Mouse (Mus musculus): Measurements from ENCODE around the gene Fxyd4. TPM values are rescaled to one million over a fixed set of nuclear protein-coding genes. Genes with fewer than 3 reads are reported as not detected.

Fxyd4 gene
- polyA plus RNA-seq, 1 experiment from 2014 or later, result 0.47 TPM

DNA sequence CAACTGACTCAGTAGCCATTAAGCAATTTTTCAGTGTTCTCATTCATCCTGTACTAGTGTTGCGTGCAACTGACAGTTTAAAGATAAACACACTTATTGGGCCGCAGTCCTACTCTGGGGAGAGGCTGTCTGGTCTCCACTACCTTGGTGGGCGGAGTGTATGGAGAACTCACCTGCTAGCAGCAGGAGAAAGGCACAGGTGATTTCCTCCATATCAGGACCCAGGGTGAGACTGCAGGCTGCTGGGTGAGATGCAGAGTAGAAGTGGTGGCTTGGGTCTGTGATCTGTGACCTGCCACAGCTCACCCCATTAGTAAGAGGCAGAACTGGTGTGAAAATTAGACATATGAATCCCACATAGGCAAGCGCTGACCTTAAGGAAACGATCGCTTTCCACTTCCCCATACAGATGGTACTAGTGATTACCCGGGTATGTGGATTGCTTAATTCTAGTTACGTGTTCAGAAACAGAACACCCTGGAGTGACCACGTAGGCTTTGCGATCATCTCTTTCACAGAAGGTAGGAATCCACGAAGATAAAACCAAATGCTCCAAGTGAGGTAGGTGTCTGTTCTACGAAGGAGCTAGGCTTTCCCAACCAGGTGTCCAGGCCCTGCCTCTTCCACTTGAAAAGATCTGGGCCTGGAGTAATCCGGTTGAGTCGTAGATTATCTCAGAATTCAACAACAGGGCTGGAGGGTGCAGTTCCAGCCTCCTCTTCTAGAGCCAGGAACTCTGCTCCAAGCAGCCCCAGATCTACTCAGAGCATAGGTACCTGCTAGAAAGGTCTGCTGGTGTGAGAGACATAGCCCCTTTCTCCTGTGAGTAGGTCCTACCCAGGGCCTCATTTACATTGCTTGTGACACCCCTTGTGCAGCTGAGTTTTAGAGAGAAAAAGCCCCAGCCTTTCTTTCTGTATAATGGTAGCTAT lies 1.5 kb downstream of the Fxyd4 start:
- Histone ChIP-seq H3K36me3 (replicated peaks) (no peaks in the 10 kb centered on the region), H3K4me1 (replicated peaks) (peaks cover 11% of the 10 kb centered on the region; the same call in 1 of the 2 replicates)
- WGBS (ENCODE audit: insufficient replicate concordance), result 50% methylated on average over 14 of the region's 14 CpGs

DNA sequence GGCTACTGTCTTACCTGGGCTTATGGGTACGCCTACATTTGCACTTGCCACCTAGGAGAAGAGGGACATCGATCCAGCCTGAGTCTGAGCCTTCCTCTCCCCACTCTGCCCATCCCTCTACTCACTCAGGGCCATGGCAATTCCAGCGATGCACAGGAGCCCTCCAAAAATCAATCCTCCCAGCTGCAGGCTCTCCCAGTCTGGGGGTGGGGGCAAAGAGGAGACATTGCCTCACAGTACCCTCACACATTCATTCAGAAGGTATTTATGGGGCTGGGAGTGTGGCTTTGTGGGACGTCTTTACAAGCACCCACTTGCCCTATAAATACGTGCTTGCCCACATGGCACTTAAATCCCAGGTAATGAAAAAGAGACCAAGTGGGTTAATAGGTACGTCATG lies 3.2 kb downstream of the Fxyd4 start:
- no peak overlapping the region for H3K9ac ChIP-seq
- no peak for ATAC-seq (ENCODE audit: insufficient read depth)
- H3K36me3 ChIP-seq (replicated peaks), result peaks cover 8% of the 10 kb centered on the region
- H3K27ac ChIP-seq (replicated peaks), result no peak overlapping the region
- H3K4me2 ChIP-seq, result no peak overlapping the region
- H3K4me1 ChIP-seq (replicated peaks), result peaks cover 11% of the 10 kb centered on the region; the same call in 1 of the 2 replicates
- H3K27me3 ChIP-seq, result no peaks in the 10 kb centered on the region
- no peak overlapping the region for H3K4me3 ChIP-seq (replicated peaks)
- no peaks in the 10 kb centered on the region for H3K9me3 ChIP-seq (replicated peaks)
- WGBS (ENCODE audit: insufficient replicate concordance), result 73% methylated on average over 6 of the region's 6 CpGs

More for the DNA sequence above, 1.5 kb downstream of the Fxyd4 start:
- Histone ChIP-seq H3K9me3 (replicated peaks) (no peaks in the 10 kb centered on the region), H3K27me3 (no peaks in the 10 kb centered on the region), H3K4me2 (no peak overlapping the region), H3K4me3 (replicated peaks) (no peak overlapping the region), H3K27ac (replicated peaks) (no peak overlapping the region), H3K9ac (no peak overlapping the region)
- ATAC-seq (ENCODE audit: insufficient read depth), result no peak

DNA sequence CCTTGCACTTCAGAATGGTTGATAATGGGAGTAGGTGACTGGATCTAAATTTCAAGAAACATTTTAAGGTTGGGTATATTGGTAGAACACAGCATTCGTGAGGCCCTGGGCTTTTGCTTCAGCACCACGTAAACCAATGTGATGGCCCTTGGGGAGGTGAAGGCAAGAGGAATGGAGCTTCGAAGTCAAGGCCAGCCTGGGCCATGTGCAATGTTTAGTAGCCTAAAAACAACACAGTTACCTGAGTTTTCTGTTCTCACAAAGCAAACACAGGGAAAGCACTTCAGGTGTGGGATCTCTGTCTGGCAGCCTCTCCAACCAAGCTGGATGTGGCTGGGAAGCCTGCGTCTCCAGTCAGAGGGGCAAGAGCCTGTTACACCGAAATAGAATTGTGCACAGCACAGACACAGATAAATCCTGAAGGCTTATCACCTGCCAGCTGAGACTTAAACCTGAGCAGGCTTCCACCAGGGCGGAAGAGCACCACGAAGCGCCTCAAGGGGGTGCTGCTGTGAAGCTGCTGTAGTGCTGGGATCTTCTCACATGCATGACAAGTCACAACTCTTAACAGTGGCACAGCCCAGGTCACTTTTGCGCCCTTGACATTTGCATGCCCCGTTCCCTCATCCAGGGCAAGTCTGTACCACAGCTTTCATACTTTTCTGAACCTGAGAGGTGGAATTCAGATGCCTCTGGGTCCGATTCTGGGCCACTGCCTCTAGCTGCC lies 5.0 kb downstream of the Fxyd4 start:
- ATAC-seq (ENCODE audit: insufficient read depth), result peak; percentile 40; the same call in 1 of the 2 replicates

DNA sequence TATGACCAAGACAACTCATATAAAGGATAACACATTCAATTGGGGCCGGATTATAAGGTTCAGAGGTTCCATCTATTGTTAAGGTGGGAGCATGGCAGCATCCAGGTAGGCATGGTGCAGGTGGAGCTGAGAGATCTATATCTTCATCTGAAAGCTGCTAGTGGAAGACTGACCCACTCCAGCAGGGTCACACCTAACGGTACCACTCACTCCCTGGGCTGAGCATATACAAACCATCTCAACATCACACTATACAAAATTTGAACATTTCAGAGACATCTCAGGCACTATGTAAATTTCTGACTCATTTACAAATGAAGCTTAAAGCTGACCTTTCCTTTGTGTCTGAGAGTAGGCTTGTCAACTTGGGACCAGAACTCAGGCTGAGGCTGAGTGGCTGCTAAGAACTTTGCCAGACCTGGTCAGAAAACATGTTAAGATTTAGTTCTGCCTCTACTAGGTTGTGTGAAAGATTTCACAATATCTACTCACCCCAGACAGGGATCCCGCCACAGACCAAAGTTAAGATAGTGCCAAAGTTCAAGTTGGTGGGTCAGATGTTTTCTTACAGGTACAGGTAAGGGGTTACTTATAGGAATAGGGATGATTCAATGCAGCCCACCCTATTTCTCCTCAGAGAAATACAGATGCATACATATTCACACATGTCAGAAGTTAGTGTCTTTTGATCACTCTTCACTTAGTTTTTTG lies 7.4 kb downstream of the Fxyd4 start:
- H3K27me3 ChIP-seq, result no peaks in the 10 kb centered on the region
- WGBS (ENCODE audit: insufficient replicate concordance), result 72% methylated on average over 3 of the region's 3 CpGs
- H3K9ac ChIP-seq, result no peak overlapping the region
- no peak overlapping the region for H3K27ac ChIP-seq (replicated peaks)
- peaks cover 47% of the 10 kb centered on the region for H3K36me3 ChIP-seq (replicated peaks)
- no peak overlapping the region for H3K4me2 ChIP-seq
- H3K9me3 ChIP-seq (replicated peaks), result no peaks in the 10 kb centered on the region
- ATAC-seq (ENCODE audit: insufficient read depth), result no peak
- H3K4me3 ChIP-seq (replicated peaks), result no peak overlapping the region
- H3K4me1 ChIP-seq (replicated peaks), result peaks cover 8% of the 10 kb centered on the region; the same call in 1 of the 2 replicates

More for the DNA sequence above, 5.0 kb downstream of the Fxyd4 start:
- Histone ChIP-seq H3K4me3 (replicated peaks) (no peak overlapping the region), H3K27me3 (no peaks in the 10 kb centered on the region), H3K9ac (no peak overlapping the region), H3K27ac (replicated peaks) (no peak overlapping the region), H3K9me3 (replicated peaks) (no peaks in the 10 kb centered on the region), H3K4me1 (replicated peaks) (peaks cover 11% of the 10 kb centered on the region; the same call in 1 of the 2 replicates), H3K4me2 (no peak overlapping the region), H3K36me3 (replicated peaks) (peaks cover 26% of the 10 kb centered on the region)
- WGBS (ENCODE audit: insufficient replicate concordance), result 44% methylated on average over 11 of the region's 11 CpGs

DNA sequence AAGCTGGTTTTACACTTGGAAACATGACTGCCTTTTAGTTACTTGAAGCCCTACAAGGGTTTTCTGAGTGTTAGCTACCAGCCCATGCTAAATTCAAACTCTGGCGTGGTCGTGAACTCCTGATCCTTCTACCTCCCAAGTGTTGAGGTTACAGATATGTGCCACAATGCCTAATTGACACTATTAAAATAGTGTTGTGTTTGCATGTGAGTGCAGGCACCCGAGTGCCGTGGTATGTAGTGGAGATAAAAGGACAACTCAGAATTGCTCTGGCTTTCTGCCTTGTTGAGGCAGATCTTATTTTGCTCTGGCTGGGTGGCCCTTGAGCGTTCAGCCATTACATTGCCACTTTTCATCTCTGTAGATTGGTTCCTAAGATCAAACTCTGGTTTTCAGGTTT lies 8.7 kb downstream of the Fxyd4 start:
- H3K9ac ChIP-seq, result no peak overlapping the region
- no peak overlapping the region for H3K4me3 ChIP-seq (replicated peaks)
- H3K4me2 ChIP-seq, result no peak overlapping the region
- ATAC-seq (ENCODE audit: insufficient read depth), result no peak
- H3K36me3 ChIP-seq (replicated peaks), result peaks cover 47% of the 10 kb centered on the region
- no peaks in the 10 kb centered on the region for H3K9me3 ChIP-seq (replicated peaks)
- no peaks in the 10 kb centered on the region for H3K27me3 ChIP-seq
- H3K27ac ChIP-seq (replicated peaks), result no peak overlapping the region
- WGBS (ENCODE audit: insufficient replicate concordance), result 82% methylated on average over 5 of the region's 5 CpGs
- H3K4me1 ChIP-seq (replicated peaks), result peaks cover 8% of the 10 kb centered on the region; the same call in 1 of the 2 replicates

DNA sequence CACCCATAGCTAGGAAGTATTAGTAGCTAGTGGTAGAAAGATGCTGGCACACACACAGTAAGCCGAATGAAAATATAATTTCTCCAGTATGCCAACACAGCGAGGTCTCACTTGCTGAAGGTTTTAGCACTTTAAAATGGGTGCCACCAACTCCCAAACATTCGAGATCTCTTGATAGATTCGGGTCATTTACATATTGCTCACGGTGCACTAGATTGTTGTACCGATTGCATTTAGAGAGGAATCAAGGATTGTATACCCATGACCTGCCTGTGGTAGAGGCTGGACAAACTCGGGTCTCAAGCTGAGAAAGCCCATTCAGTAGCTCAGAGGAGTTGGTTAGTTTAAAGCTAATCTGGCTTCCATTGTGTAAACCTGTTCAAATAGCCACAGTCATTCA lies 9.5 kb downstream of the Fxyd4 start:
- H3K4me2 ChIP-seq, result no peak overlapping the region
- no peaks in the 10 kb centered on the region for H3K27me3 ChIP-seq
- H3K4me3 ChIP-seq (replicated peaks), result no peak overlapping the region
- ATAC-seq (ENCODE audit: insufficient read depth), result no peak
- no peak overlapping the region for H3K27ac ChIP-seq (replicated peaks)
- no peaks in the 10 kb centered on the region for H3K9me3 ChIP-seq (replicated peaks)
- no peak overlapping the region for H3K9ac ChIP-seq
- WGBS (ENCODE audit: insufficient replicate concordance), result 80% methylated on average over 7 of the region's 7 CpGs
- H3K36me3 ChIP-seq (replicated peaks), result peaks cover 53% of the 10 kb centered on the region
- H3K4me1 ChIP-seq (replicated peaks), result peaks cover 8% of the 10 kb centered on the region; the same call in 1 of the 2 replicates

DNA sequence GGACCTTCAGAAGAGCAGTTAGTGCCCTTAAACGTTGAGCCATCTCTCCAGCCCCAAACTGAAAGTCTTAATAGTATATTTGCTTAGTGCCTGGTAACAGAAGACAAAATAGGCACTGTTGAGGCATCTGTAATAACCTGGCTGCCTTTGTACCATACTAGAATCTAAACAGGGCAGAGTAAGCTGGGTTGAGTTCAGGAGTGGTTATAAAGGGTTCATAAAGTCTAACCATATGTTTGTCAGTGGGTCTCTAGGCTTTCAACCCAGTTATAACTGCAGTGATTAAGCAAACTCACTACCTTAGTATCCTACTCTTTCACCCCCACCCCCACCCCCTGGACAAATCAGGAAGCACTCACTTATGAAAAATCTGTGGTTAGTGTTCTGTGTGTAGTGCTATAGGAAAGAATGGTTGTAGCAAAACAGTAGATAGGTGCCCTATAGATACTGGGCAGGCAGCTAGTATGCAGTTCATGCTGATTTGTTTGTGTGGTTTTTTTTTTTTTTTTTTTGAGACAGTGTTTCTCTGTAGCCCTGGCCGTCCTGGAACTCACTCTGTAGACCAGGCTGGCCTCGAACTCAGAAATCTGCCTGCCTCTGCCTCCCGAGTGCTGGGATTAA lies 10.5 kb downstream of the Fxyd4 start:
- ATAC-seq (ENCODE audit: insufficient read depth), result no peak
- no peaks in the 10 kb centered on the region for H3K9me3 ChIP-seq (replicated peaks)
- no peaks in the 10 kb centered on the region for H3K27me3 ChIP-seq
- H3K4me1 ChIP-seq (replicated peaks), result peaks cover 3% of the 10 kb centered on the region
- H3K9ac ChIP-seq, result no peak overlapping the region
- no peak overlapping the region for H3K4me2 ChIP-seq
- peaks cover 62% of the 10 kb centered on the region for H3K36me3 ChIP-seq (replicated peaks)
- no peak overlapping the region for H3K27ac ChIP-seq (replicated peaks)
- no peak overlapping the region for H3K4me3 ChIP-seq (replicated peaks)
- WGBS (ENCODE audit: insufficient replicate concordance), result 51% methylated on average over 4 of the region's 4 CpGs

DNA sequence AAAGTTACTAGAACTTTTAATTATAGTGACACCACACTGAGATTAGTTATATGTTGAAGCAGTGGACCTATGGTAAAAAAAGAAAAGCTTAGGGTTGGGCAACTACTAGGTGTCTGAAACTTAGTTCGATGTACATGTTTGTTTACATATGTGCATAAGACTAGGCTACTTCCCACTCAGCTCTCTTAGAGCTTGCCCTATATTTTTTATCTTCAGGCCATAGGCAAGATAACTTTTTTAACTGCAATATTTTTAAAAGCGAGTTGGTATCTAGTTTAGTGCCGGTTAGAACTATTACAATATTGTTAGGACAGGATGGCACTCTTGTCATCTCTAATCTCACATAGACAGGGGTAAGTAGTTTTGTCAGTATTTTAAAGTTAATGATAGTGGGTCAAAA lies 15.5 kb downstream of the Fxyd4 start:
- WGBS (ENCODE audit: insufficient replicate concordance), result 78% methylated on average over 3 of the region's 3 CpGs
- Histone ChIP-seq H3K27ac (replicated peaks) (peak overlapping the region; percentile 66; the same call in 1 of the 2 replicates), H3K4me1 (replicated peaks) (peaks cover 36% of the 10 kb centered on the region), H3K27me3 (no peaks in the 10 kb centered on the region), H3K4me3 (replicated peaks) (no peak overlapping the region), H3K9me3 (replicated peaks) (no peaks in the 10 kb centered on the region), H3K36me3 (replicated peaks) (peaks cover 64% of the 10 kb centered on the region), H3K9ac (no peak overlapping the region), H3K4me2 (no peak overlapping the region)
- no peak for ATAC-seq (ENCODE audit: insufficient read depth)

DNA sequence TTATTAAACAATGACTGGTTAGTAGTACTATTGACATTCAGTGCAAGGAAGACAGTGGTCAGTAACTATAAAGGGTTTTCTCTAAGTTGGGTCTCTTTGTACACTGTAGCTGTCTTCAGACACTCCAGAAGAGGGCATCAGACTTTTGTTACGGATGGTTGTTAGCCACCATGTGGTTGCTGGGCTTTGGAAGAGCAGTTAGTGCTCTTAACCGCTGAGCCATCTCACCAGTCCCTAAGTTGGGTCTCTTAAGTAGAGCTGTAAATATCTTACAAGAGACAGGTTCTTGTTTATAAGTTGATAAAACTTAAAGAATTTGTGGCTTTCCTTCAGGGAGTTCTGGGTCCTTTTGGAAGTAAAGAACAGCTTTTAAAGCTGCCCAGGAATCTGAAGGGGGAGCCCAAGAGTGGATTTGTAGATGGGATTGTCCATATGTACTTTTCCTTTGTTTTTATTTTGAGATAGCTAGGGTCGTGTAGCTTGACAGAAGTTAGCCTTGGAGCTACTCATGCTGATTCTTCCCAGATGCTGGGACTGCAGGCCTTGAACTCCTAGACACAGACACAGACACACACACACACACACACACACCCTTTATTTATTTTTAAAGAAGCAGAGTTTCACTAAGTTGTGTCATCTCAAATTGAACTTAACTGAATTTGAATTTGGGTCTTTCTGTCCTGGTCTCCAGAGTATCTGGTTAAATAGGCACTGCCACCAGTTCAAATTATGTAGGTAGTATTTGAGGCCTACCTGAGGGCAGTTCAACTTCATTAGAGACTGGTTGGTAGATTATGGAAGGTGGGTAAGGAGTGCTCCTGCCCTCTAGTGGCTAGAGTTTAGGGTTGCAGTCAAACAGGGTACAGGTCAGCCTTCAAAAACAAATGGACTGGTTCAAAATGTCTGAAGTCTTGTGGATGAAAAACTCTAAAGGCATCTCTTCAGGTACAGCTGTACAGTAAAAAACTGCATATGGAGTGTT lies 16.5 kb downstream of the Fxyd4 start:
- no peak for ATAC-seq (ENCODE audit: insufficient read depth)
- Histone ChIP-seq H3K36me3 (replicated peaks) (peaks cover 53% of the 10 kb centered on the region), H3K4me3 (replicated peaks) (peak overlapping the region; percentile 65), H3K27me3 (no peaks in the 10 kb centered on the region), H3K27ac (replicated peaks) (peak overlapping the region; percentile 66), H3K4me1 (replicated peaks) (peaks cover 40% of the 10 kb centered on the region), H3K4me2 (peak overlapping the region; percentile 89), H3K9me3 (replicated peaks) (no peaks in the 10 kb centered on the region), H3K9ac (no peak overlapping the region)
- WGBS (ENCODE audit: insufficient replicate concordance), result 43% methylated on average over 3 of the region's 3 CpGs

DNA sequence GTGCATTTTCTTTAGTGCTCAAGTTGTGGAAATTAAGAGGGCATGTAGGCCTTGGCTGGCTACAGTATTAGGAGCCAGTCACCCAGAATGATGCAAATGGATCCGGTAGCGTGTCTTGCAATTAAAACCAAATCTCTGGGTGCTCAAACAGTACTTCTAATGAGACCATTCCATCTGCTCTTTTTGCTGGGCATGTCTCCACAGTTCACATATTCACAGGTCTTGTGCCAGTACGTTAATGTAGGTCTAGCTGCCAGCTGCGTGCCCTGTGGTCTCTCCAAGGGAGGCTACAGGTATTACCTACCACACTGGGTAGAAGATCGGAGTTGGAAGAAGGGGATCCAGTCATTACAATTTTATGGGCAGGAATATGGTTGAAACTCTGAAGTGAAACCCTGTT lies 19.4 kb downstream of the Fxyd4 start:
- peaks cover 42% of the 10 kb centered on the region for H3K36me3 ChIP-seq (replicated peaks)
- peak overlapping the region; percentile 75 for H3K9ac ChIP-seq
- peak overlapping the region; percentile 98 for H3K27ac ChIP-seq (replicated peaks)
- H3K27me3 ChIP-seq, result no peaks in the 10 kb centered on the region
- H3K4me3 ChIP-seq (replicated peaks), result peak overlapping the region; percentile 65
- peak overlapping the region; percentile 89 for H3K4me2 ChIP-seq
- WGBS (ENCODE audit: insufficient replicate concordance), result 19% methylated on average over 5 of the region's 5 CpGs
- H3K4me1 ChIP-seq (replicated peaks), result peaks cover 64% of the 10 kb centered on the region
- H3K9me3 ChIP-seq (replicated peaks), result no peaks in the 10 kb centered on the region
- ATAC-seq (ENCODE audit: insufficient read depth), result no peak

Measured in liver, embryonic 15.5 days (tissue).